Mouse (Mus musculus): Measurements from ENCODE around the gene Yes1.
"Not testable (repeated sequence)": the region's sequence is repeated elsewhere in the genome, so short reads cannot be mapped to it uniquely, and the experiment has no call there.

Yes1 gene

GRCm38 (mm10) chr5:32610801-32611340 lies at the start of gene Yes1:
Yes1 (plus strand) TSS chr5:32611171.
- peak; percentile 80 for DNase-seq (ENCODE audit: low spot score)

- DNase-seq (ENCODE audit: low spot score), result no peak
Observed at GRCm38 (mm10) chr5:32564697-32565096, 46.3 kb upstream of the Yes1 start.

- no peak for DNase-seq (ENCODE audit: low spot score)
Observed at GRCm38 (mm10) chr5:32571802-32572201, 39.2 kb upstream of the Yes1 start.

GRCm38 (mm10) chr5:32588136-32588535 lies 22.8 kb upstream of the Yes1 start:
- peak; percentile 42 for DNase-seq (ENCODE audit: low spot score)

- DNase-seq (ENCODE audit: low spot score), result peak; percentile 43
Observed at GRCm38 (mm10) chr5:32593793-32594192, 17.2 kb upstream of the Yes1 start.

GRCm38 (mm10) chr5:32594358-32594757 lies 16.6 kb upstream of the Yes1 start:
- DNase-seq (ENCODE audit: low spot score), result peak; percentile 59

GRCm38 (mm10) chr5:32605911-32606310 lies 5.1 kb upstream of the Yes1 start:
- no peak for DNase-seq (ENCODE audit: low spot score)

GRCm38 (mm10) chr5:32607776-32608355 lies 3.1 kb upstream of the Yes1 start:
- DNase-seq (ENCODE audit: low spot score), result peak; percentile 51

- peak; percentile 48 for DNase-seq (ENCODE audit: low spot score)
Observed at GRCm38 (mm10) chr5:32608516-32608915, 2.5 kb upstream of the Yes1 start.

GRCm38 (mm10) chr5:32610064-32610800 lies 739 bp upstream of the Yes1 start:
- peak; percentile 53 for DNase-seq (ENCODE audit: low spot score)

GRCm38 (mm10) chr5:32611341-32611961 lies 480 bp downstream of the Yes1 start:
- DNase-seq (ENCODE audit: low spot score), result peak; percentile 26

- no peak for DNase-seq (ENCODE audit: low spot score)
Observed at GRCm38 (mm10) chr5:32614291-32614690, 3.3 kb downstream of the Yes1 start.

GRCm38 (mm10) chr5:32614691-32615090 lies 3.7 kb downstream of the Yes1 start:
- no peak for DNase-seq (ENCODE audit: low spot score)

- DNase-seq (ENCODE audit: low spot score), result not testable (repeated sequence)
Observed at GRCm38 (mm10) chr5:32616489-32616888, 5.5 kb downstream of the Yes1 start.

GRCm38 (mm10) chr5:32617851-32618250 lies 6.9 kb downstream of the Yes1 start:
- DNase-seq (ENCODE audit: low spot score), result no peak

- DNase-seq (ENCODE audit: low spot score), result no peak
Observed at GRCm38 (mm10) chr5:32623649-32624048, 12.7 kb downstream of the Yes1 start.

- DNase-seq (ENCODE audit: low spot score), result no peak
Observed at GRCm38 (mm10) chr5:32624777-32625176, 13.8 kb downstream of the Yes1 start.

GRCm38 (mm10) chr5:32633185-32633584 lies 22.2 kb downstream of the Yes1 start:
- DNase-seq (ENCODE audit: low spot score), result peak; percentile 21

GRCm38 (mm10) chr5:32657386-32657785 lies 46.4 kb downstream of the Yes1 start:
- no peak for DNase-seq (ENCODE audit: low spot score)

- peak; percentile 8 for DNase-seq (ENCODE audit: low spot score)
Observed at GRCm38 (mm10) chr5:32682475-32682874, 71.5 kb downstream of the Yes1 start.

GRCm38 (mm10) chr5:32693411-32693810 lies 82.4 kb downstream of the Yes1 start:
- no peak for DNase-seq (ENCODE audit: low spot score)

- no peak for DNase-seq (ENCODE audit: low spot score)
Observed at GRCm38 (mm10) chr5:32697208-32697867, 86.4 kb downstream of the Yes1 start.
